Mouse (Mus musculus) liver, adult 2 months (tissue): ENCODE measurements around the gene Ncaph.

Experiments
- CTCF ChIP-seq: fragments of 200-500 bp; IDR thresholded peaks from 2 replicates; pipeline ENCODE4 v1.5.1; 2011; ENCODE audit warnings: low read depth, low read length, control low read depth
- POLR2A ChIP-seq: fragments of 200-500 bp; IDR thresholded peaks from 2 replicates; pipeline ENCODE4 v1.6.1; 2011; ENCODE audit warnings: low read length, control low read depth; ENCODE audit not compliant: insufficient read depth; ENCODE audit errors: extremely low read depth

DNA sequence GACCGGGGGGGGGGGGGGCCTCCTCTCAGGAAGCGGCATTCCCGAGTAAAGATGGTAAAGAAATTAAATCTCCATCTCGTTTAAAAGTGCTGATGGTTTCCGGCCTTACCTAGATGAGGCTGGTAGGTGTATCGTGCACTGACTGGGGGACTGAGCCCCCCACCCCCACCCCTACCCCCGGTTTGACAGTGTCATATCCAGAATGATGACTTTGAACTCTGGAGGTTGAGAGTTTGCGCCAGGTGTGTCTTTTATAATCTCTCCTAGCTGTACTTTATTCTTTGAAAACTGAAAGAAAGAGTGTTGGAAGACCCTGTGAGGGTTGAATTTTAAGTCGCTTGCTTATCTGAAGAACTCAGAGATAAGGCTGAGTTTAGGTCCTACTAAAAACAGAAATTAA is 62.9 kb downstream of the Ncaph start:
- TF ChIP-seq CTCF (no peak), POLR2A (no peak)
